Mouse (Mus musculus) kidney, embryonic 15.5 days (tissue): Measurements from ENCODE around the gene Faap20. TPM values are rescaled to one million over a fixed set of nuclear protein-coding genes. Genes with fewer than 3 reads are reported as not detected.

Source experiments
- ATAC-seq: fragments of 200-750 bp; cut with Nextera tagmentation; replicated peaks from 2 replicates; pipeline ENCODE4 v1.8.0; 2017; ENCODE audit warnings: moderate TSS enrichment; ENCODE audit not compliant: low FRiP score
- H3K27ac ChIP-seq: fragments of 300-500 bp; sonication (generic); 2 replicates; pipeline ENCODE4 v1.5.1; 2015; ENCODE audit warnings: mild to moderate bottlenecking, inconsistent platforms
- H3K27me3 ChIP-seq: fragments of 300-500 bp; sonication (generic); 2 replicates; pipeline ENCODE4 v1.6.1; 2015; ENCODE audit warnings: inconsistent platforms
- H3K36me3 ChIP-seq: fragments of 300-500 bp; sonication (generic); 2 replicates; pipeline ENCODE4 v1.6.1; 2015; ENCODE audit warnings: inconsistent platforms
- H3K4me1 ChIP-seq: fragments of 300-500 bp; sonication (generic); 2 replicates; pipeline ENCODE4 v1.6.1; 2015; ENCODE audit warnings: inconsistent platforms
- H3K4me2 ChIP-seq: fragments of 300-500 bp; sonication (generic); 2 replicates; pipeline ENCODE4 v1.6.1; 2015; ENCODE audit warnings: moderate library complexity, mild to moderate bottlenecking, inconsistent platforms
- H3K4me3 ChIP-seq: fragments of 300-500 bp; sonication (generic); replicated peaks from 2 replicates; pipeline ENCODE4 v1.5.1; 2015; ENCODE audit warnings: mild to moderate bottlenecking, inconsistent platforms
- H3K9ac ChIP-seq: fragments of 300-500 bp; sonication (generic); 2 replicates; pipeline ENCODE4 v1.6.1; 2015; ENCODE audit warnings: mild to moderate bottlenecking, inconsistent platforms
- H3K9me3 ChIP-seq: fragments of 300-500 bp; sonication (generic); replicated peaks from 2 replicates; pipeline ENCODE4 v1.6.1; 2016; ENCODE audit warnings: inconsistent platforms
- WGBS: fragments of 180-500 bp; shearing (Covaris S2); methylation state at CpG from one replicate; pipeline ENCODE4 v1.1.7; 2015; ENCODE audit warnings: mixed read lengths; 5-methylcytosine and 5-hydroxymethylcytosine counted together
- polyA plus RNA-seq: library from polyadenylated mRNA; unstranded; fragments of >200 nt; fragmentation: Nextera tagmentation; extraction: Ambion mirVana; gene quantifications from 2 replicates; pipeline ENCODE4 v1.2.1, GENCODE M21; 2015

The Faap20 gene
- 66.2 and 68.8 TPM in 2 replicates for polyA plus RNA-seq

DNA sequence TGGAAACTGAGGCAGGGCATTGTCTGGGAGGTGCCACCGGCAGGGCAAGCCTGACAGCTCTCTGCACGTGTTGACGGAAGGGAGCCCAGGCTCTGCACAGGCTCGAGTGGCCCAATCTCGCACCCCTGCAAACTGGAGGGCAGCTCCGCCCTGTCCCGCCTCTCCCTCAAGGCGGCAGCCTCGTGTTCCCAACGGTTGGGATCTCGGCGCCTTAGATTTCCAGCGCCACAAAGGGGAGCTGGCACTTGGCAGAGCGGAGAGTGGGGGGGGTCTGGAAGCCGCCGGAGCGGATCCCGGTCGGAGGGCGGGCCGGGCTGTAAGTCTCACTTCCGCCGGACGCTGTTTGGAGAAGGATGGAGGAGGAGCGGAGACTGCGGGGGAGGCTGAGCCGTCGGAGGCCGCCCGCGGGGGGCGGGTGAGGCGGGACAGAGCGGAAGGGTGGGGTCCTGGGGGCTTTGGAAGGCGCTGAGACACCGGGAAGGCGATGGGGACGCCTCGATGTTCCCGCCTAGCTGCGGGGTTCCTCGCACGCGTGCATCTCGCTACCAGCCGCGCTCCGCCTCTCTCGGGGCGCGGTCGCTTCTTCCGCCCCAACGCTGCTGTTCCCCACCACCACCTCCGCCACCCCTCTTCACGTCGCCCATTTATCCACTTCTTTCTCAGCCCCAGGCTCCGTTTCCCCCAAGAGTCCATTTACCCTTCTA is at the start of gene Faap20:
Faap20 (plus strand) TSS at position 155 of the 704 bp plus-strand sequence.
- H3K9me3 ChIP-seq: no peaks in the 10 kb centered on the region

DNA sequence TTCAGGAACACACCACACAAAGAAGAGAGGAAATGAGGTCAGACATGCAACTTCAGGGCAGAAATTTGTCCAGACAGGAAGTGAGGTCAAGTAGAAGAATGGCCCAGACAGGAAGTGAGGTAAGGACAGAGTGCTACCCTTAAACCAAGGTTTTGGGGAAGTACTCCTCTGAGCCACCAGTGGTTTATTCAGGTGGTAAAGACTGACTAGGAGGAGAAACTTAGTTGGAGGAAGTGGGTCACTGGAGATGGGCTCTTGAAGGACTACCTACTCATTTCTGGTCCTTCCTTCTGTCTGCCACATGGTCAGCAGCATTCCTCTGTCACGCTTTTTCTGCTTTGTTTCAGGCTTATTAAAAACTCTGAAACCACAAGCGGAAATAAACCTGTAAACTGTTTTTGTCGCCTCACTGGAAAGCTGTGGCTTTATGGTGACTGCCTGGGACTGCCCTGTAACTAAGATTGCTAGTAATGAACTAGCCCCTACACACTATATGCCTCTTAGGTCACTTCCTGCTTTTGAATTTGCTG is 48.7 kb upstream of the Faap20 start:
- 0 out of 2 replicates have a peak, but pooled peaks cover 3% of the 10 kb centered on the region for H3K36me3 ChIP-seq
- H3K27me3 ChIP-seq: no peaks in the 10 kb centered on the region
- 76% methylated on average over 3 of the region's 3 CpGs for WGBS
- H3K4me1 ChIP-seq: peaks cover 92% of the 10 kb centered on the region
- H3K27ac ChIP-seq: peak overlapping the region; percentile 59
- H3K9ac ChIP-seq: no peak overlapping the region
- ATAC-seq: no peak
- no peaks in the 10 kb centered on the region for H3K9me3 ChIP-seq
- H3K4me3 ChIP-seq: no peak overlapping the region
- no peak overlapping the region for H3K4me2 ChIP-seq

More for the DNA sequence above, at the start of gene Faap20:
- Histone ChIP-seq H3K4me3 (peak within 1 kb of the TSS; percentile 68), H3K36me3 (no peaks in the 10 kb centered on the region), H3K4me2 (peak within 1 kb of the TSS; percentile 93), H3K4me1 (peaks cover 59% of the 10 kb centered on the region), H3K27ac (peak within 1 kb of the TSS; percentile 99), H3K9ac (peak within 1 kb of the TSS; percentile 72), H3K27me3 (no peaks in the 10 kb centered on the region)
- under 1% methylated on average over 58 of the region's 58 CpGs for WGBS
- peak; percentile 91 for ATAC-seq

- Histone ChIP-seq H3K27ac (0 out of 2 replicates have a peak overlapping the region, but pooled peaks have one; percentile 59), H3K4me3 (no peak overlapping the region), H3K4me2 (no peak overlapping the region), H3K4me1 (peaks cover 92% of the 10 kb centered on the region), H3K9ac (no peak overlapping the region), H3K36me3 (0 out of 2 replicates have a peak, but pooled peaks cover 3% of the 10 kb centered on the region), H3K27me3 (no peaks in the 10 kb centered on the region), H3K9me3 (no peaks in the 10 kb centered on the region)
- ATAC-seq: no peak
- 86% methylated on average over 7 of the region's 7 CpGs for WGBS
Observed at GRCm38 (mm10) chr4:155201764-155202163, 47.8 kb upstream of the Faap20 start.

- H3K4me3 ChIP-seq: no peak overlapping the region
- no peaks in the 10 kb centered on the region for H3K27me3 ChIP-seq
- 57% methylated on average over 6 of the region's 6 CpGs for WGBS
- H3K4me1 ChIP-seq: peaks cover 86% of the 10 kb centered on the region
- peaks cover 11% of the 10 kb centered on the region for H3K36me3 ChIP-seq
- no peaks in the 10 kb centered on the region for H3K9me3 ChIP-seq
- no peak overlapping the region for H3K9ac ChIP-seq
- peak overlapping the region; percentile 79 for H3K27ac ChIP-seq
- peak; percentile 65 for ATAC-seq
- H3K4me2 ChIP-seq: peak overlapping the region; percentile 31
Observed at GRCm38 (mm10) chr4:155205919-155206318, 43.7 kb upstream of the Faap20 start.

DNA sequence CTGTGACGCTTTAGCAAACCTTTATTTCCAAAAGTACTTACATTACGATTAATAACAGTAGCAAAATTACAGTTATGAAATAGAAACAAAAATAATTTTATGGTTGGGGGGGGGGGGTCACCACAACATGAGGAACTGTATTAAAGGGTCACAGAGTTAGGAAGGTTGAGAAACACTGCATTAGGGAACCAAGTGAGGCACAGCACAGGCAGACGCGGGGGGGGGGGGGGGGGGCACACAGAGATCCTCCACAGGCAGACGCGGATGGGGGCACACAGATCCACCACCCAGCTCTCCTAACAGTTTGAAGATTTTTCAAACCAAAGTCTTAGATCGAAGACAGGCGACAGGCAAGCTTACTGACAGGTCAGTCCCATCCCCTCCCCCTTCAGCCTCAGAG is 43.1 kb upstream of the Faap20 start:
- Histone ChIP-seq H3K4me1 (peaks cover 81% of the 10 kb centered on the region), H3K4me3 (no peak overlapping the region), H3K27ac (peak overlapping the region; percentile 79), H3K4me2 (0 out of 2 replicates have a peak overlapping the region, but pooled peaks have one; percentile 2), H3K9ac (no peak overlapping the region), H3K27me3 (no peaks in the 10 kb centered on the region), H3K36me3 (peaks cover 14% of the 10 kb centered on the region), H3K9me3 (no peaks in the 10 kb centered on the region)
- 0 out of 2 replicates have a peak, but pooled peaks have one; percentile 14 for ATAC-seq
- 75% methylated on average over 7 of the region's 8 CpGs for WGBS

DNA sequence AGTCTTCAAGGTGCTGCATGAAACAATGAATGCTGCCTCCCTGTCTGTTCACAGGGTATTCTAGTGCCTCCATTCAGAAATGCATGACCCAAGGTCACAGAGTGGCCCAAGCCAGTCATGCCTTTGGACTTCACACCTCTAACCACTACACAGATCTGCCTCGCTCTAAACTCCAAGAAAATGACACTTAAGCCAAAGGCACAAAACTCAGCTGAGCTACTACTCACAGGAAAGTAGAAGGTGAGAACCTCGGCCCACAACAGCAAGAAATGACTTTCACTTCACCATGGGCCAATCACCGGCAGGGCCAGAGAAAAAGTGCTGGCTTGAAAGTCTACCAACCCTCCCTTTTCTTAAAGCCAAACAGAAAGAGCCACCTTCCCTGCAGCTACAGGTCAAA is 41.8 kb upstream of the Faap20 start:
- Histone ChIP-seq H3K4me1 (peaks cover 81% of the 10 kb centered on the region), H3K4me2 (no peak overlapping the region), H3K9me3 (no peaks in the 10 kb centered on the region), H3K27ac (peak overlapping the region; percentile 38; the same call in 1 of the 2 replicates), H3K27me3 (no peaks in the 10 kb centered on the region), H3K9ac (no peak overlapping the region), H3K36me3 (peaks cover 18% of the 10 kb centered on the region), H3K4me3 (no peak overlapping the region)
- ATAC-seq: no peak
- WGBS: 68% methylated on average over 3 of the region's 3 CpGs

GRCm38 (mm10) chr4:155208613-155209012 is 41.0 kb upstream of the Faap20 start:
- WGBS: 57% methylated on average over 7 of the region's 7 CpGs
- H3K9ac ChIP-seq: no peak overlapping the region

GRCm38 (mm10) chr4:155209079-155209478 is 40.5 kb upstream of the Faap20 start:
- peaks cover 83% of the 10 kb centered on the region for H3K4me1 ChIP-seq
- no peak overlapping the region for H3K9ac ChIP-seq
- no peak overlapping the region for H3K4me2 ChIP-seq
- no peak overlapping the region for H3K27ac ChIP-seq
- H3K9me3 ChIP-seq: no peaks in the 10 kb centered on the region
- peaks cover 18% of the 10 kb centered on the region for H3K36me3 ChIP-seq
- H3K4me3 ChIP-seq: no peak overlapping the region
- H3K27me3 ChIP-seq: no peaks in the 10 kb centered on the region
- ATAC-seq: no peak

More at GRCm38 (mm10) chr4:155208613-155209012, 41.0 kb upstream of the Faap20 start:
- Histone ChIP-seq H3K9me3 (no peaks in the 10 kb centered on the region), H3K4me2 (no peak overlapping the region), H3K36me3 (peaks cover 18% of the 10 kb centered on the region), H3K4me1 (peaks cover 81% of the 10 kb centered on the region), H3K27ac (no peak overlapping the region; the same call in 1 of the 2 replicates), H3K4me3 (no peak overlapping the region), H3K27me3 (no peaks in the 10 kb centered on the region)
- no peak for ATAC-seq

GRCm38 (mm10) chr4:155209494-155209893 is 40.1 kb upstream of the Faap20 start:
- no peak for ATAC-seq
- Histone ChIP-seq H3K27me3 (no peaks in the 10 kb centered on the region), H3K27ac (no peak overlapping the region), H3K36me3 (peaks cover 18% of the 10 kb centered on the region), H3K9ac (no peak overlapping the region), H3K4me2 (no peak overlapping the region), H3K4me3 (no peak overlapping the region), H3K4me1 (peaks cover 83% of the 10 kb centered on the region), H3K9me3 (no peaks in the 10 kb centered on the region)
- 96% methylated on average over 5 of the region's 5 CpGs for WGBS

DNA sequence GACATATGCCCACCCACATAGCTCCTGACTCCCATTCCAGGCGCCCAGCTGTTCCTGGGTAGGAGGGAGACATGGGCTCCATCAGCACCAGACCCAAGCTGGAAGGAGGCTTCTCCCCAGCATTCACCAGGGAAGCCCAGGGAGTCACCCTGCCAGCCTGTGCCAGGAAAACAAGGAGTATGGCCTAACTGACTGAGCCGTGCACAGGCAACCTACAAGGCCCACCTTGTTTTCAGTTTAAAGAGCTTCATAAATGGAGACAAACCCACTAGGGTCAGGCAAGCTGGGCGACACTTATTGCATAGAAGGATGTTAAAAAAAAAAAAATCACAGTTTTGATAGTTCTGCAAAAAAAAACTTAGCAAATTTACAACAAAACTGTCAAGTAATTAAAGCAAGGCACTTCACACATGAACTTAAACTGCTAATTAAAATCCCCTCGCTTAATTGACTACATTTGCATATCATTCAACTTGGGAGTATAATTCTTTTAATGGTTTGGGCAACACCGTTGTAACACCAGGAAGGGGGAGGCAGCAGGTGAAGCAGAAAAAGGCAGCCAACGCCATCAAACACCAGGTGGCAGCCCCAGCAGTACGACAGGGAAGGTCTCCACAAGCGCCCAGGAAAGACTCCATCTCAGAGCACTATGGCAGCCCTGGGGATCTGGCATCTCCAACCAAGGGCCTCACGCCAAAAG is 36.4 kb upstream of the Faap20 start:
- no peak overlapping the region for H3K4me3 ChIP-seq
- H3K4me1 ChIP-seq: peaks cover 88% of the 10 kb centered on the region
- no peak overlapping the region for H3K4me2 ChIP-seq
- 57% methylated on average over 9 of the region's 9 CpGs for WGBS
- H3K9me3 ChIP-seq: no peaks in the 10 kb centered on the region
- no peak for ATAC-seq
- no peak overlapping the region for H3K9ac ChIP-seq
- H3K27ac ChIP-seq: no peak overlapping the region
- peaks cover 15% of the 10 kb centered on the region for H3K36me3 ChIP-seq
- no peaks in the 10 kb centered on the region for H3K27me3 ChIP-seq

- no peaks in the 10 kb centered on the region for H3K27me3 ChIP-seq
- peaks cover 15% of the 10 kb centered on the region for H3K36me3 ChIP-seq
- no peak overlapping the region for H3K4me2 ChIP-seq
- H3K9ac ChIP-seq: no peak overlapping the region
- H3K4me3 ChIP-seq: no peak overlapping the region
- no peak for ATAC-seq
- WGBS: 76% methylated on average over 6 of the region's 6 CpGs
- peaks cover 88% of the 10 kb centered on the region for H3K4me1 ChIP-seq
- no peaks in the 10 kb centered on the region for H3K9me3 ChIP-seq
- no peak overlapping the region for H3K27ac ChIP-seq
Observed at GRCm38 (mm10) chr4:155213752-155214054, 35.9 kb upstream of the Faap20 start.

GRCm38 (mm10) chr4:155214188-155214587 is 35.4 kb upstream of the Faap20 start:
- H3K27ac ChIP-seq: no peak overlapping the region
- ATAC-seq: no peak
- H3K9me3 ChIP-seq: no peaks in the 10 kb centered on the region
- 59% methylated on average over 6 of the region's 6 CpGs for WGBS
- peaks cover 88% of the 10 kb centered on the region for H3K4me1 ChIP-seq
- no peak overlapping the region for H3K4me3 ChIP-seq
- H3K4me2 ChIP-seq: no peak overlapping the region
- no peaks in the 10 kb centered on the region for H3K27me3 ChIP-seq
- peaks cover 15% of the 10 kb centered on the region for H3K36me3 ChIP-seq
- no peak overlapping the region for H3K9ac ChIP-seq
